Comparison of ENCODE assay signal across 8 mouse cellular contexts in genomic region chr12:89811815-89812549, GRCm38 (mm10).
DNase-seq lines count a peak whose midpoint lies in the region; ATAC-seq and TF ChIP-seq lines count a peak whose summit lies in the region.

No protein-coding gene starts in this region.

- no peak; the same call in 1 of the 2 replicates for TF ChIP-seq POLR2A in embryonic fibroblast, embryonic 13.5 days (IDR thresholded peaks at IDR 0.05; ENCODE audit: low read depth, low read length)

- H3K27me3 ChIP-seq in heart, embryonic 12.5 days (replicated peaks): 0 out of 2 replicates have a peak, but pooled peaks cover 10% of the 10 kb centered on the region
- H3K27me3 ChIP-seq in kidney, embryonic 15.5 days: peaks cover 28% of the 10 kb centered on the region
- peaks cover 32% of the 10 kb centered on the region for H3K27me3 ChIP-seq in limb, embryonic 13.5 days
- H3K27me3 ChIP-seq in midbrain, embryonic 13.5 days: peaks cover 21% of the 10 kb centered on the region
- H3K27me3 ChIP-seq in stomach, embryonic 15.5 days (replicated peaks): no peaks in the 10 kb centered on the region; the same call in 1 of the 2 replicates

- peak overlapping the region; percentile 99 for H3K4me2 ChIP-seq in heart, embryonic 12.5 days
- H3K4me2 ChIP-seq in kidney, embryonic 15.5 days: peak overlapping the region; percentile 91
- H3K4me2 ChIP-seq in limb, embryonic 13.5 days (replicated peaks): peak overlapping the region; percentile 89
- peak overlapping the region; percentile 90 for H3K4me2 ChIP-seq in midbrain, embryonic 13.5 days (replicated peaks)
- peak overlapping the region; percentile 95 for H3K4me2 ChIP-seq in stomach, embryonic 15.5 days

- WGBS in heart, embryonic 12.5 days: under 1% methylated on average over 36 of the region's 36 CpGs
- WGBS in kidney, embryonic 15.5 days: under 1% methylated on average over 36 of the region's 36 CpGs
- under 1% methylated on average over 35 of the region's 36 CpGs for WGBS in limb, embryonic 13.5 days
- under 1% methylated on average over 36 of the region's 36 CpGs for WGBS in midbrain, embryonic 13.5 days
- WGBS in stomach, embryonic 15.5 days: under 1% methylated on average over 36 of the region's 36 CpGs

- H3K4me3 ChIP-seq in embryonic fibroblast, embryonic 13.5 days (ENCODE audit: insufficient read depth, low read length): peak overlapping the region; percentile 63
- H3K4me3 ChIP-seq in heart, embryonic 12.5 days: peak overlapping the region; percentile 58
- H3K4me3 ChIP-seq in kidney, embryonic 15.5 days (replicated peaks): peak overlapping the region; percentile 50
- H3K4me3 ChIP-seq in limb, embryonic 13.5 days: peak overlapping the region; percentile 48
- H3K4me3 ChIP-seq in midbrain, embryonic 13.5 days (replicated peaks): peak overlapping the region; percentile 50
- peak overlapping the region; percentile 50 for H3K4me3 ChIP-seq in stomach, embryonic 15.5 days (replicated peaks)

- peak; percentile 93 for ATAC-seq in heart, embryonic 12.5 days (ENCODE audit: insufficient number of reproducible peaks, low FRiP score)
- ATAC-seq in kidney, embryonic 15.5 days (replicated peaks; ENCODE audit: low FRiP score): peak; percentile 99
- peak; percentile 98 for ATAC-seq in limb, embryonic 13.5 days (ENCODE audit: low FRiP score, low read depth)
- peak; percentile 97 for ATAC-seq in midbrain, embryonic 13.5 days
- peak; percentile 99 for ATAC-seq in stomach, embryonic 15.5 days (ENCODE audit: insufficient read depth, low FRiP score, low read depth)

- H3K9ac ChIP-seq in heart, embryonic 12.5 days: peak overlapping the region; percentile 55
- H3K9ac ChIP-seq in kidney, embryonic 15.5 days: peak overlapping the region; percentile 50
- peak overlapping the region; percentile 59 for H3K9ac ChIP-seq in limb, embryonic 13.5 days
- peak overlapping the region; percentile 68 for H3K9ac ChIP-seq in midbrain, embryonic 13.5 days (replicated peaks)
- H3K9ac ChIP-seq in stomach, embryonic 15.5 days: peak overlapping the region; percentile 16

- DNase-seq in c-Kit-positive CD71-positive TER-119-negative erythroid progenitor cells, embryonic 14.5 days (ENCODE audit: low read depth): peak; percentile 6
- DNase-seq in B cell, adult 2 months: no peak

- H3K36me3 ChIP-seq in heart, embryonic 12.5 days: no peaks in the 10 kb centered on the region
- H3K36me3 ChIP-seq in kidney, embryonic 15.5 days: no peaks in the 10 kb centered on the region
- no peaks in the 10 kb centered on the region for H3K36me3 ChIP-seq in limb, embryonic 13.5 days
- no peaks in the 10 kb centered on the region for H3K36me3 ChIP-seq in midbrain, embryonic 13.5 days
- no peaks in the 10 kb centered on the region for H3K36me3 ChIP-seq in stomach, embryonic 15.5 days

- no peaks in the 10 kb centered on the region for H3K4me1 ChIP-seq in embryonic fibroblast, embryonic 13.5 days (ENCODE audit: control insufficient read depth, insufficient read depth, low read length)
- H3K4me1 ChIP-seq in heart, embryonic 12.5 days (replicated peaks): peaks cover 10% of the 10 kb centered on the region
- H3K4me1 ChIP-seq in kidney, embryonic 15.5 days: peaks cover 19% of the 10 kb centered on the region
- H3K4me1 ChIP-seq in limb, embryonic 13.5 days: peaks cover 27% of the 10 kb centered on the region
- H3K4me1 ChIP-seq in midbrain, embryonic 13.5 days (replicated peaks): peaks cover 35% of the 10 kb centered on the region
- H3K4me1 ChIP-seq in stomach, embryonic 15.5 days: 0 out of 2 replicates have a peak, but pooled peaks cover 5% of the 10 kb centered on the region

- no peak overlapping the region for H3K27ac ChIP-seq in embryonic fibroblast, embryonic 13.5 days (ENCODE audit: insufficient read depth, low read length)
- peak overlapping the region; percentile 14; the same call in 1 of the 2 replicates for H3K27ac ChIP-seq in heart, embryonic 12.5 days (ENCODE audit: poor library complexity, severe bottlenecking)
- peak overlapping the region; percentile 73 for H3K27ac ChIP-seq in kidney, embryonic 15.5 days
- H3K27ac ChIP-seq in limb, embryonic 13.5 days: no peak overlapping the region
- peak overlapping the region; percentile 62 for H3K27ac ChIP-seq in midbrain, embryonic 13.5 days
- peak overlapping the region; percentile 59; the same call in 1 of the 2 replicates for H3K27ac ChIP-seq in stomach, embryonic 15.5 days

- TF ChIP-seq CTCF in embryonic fibroblast, embryonic 13.5 days (IDR thresholded peaks at IDR 0.05; ENCODE audit: borderline replicate concordance, insufficient read depth, low read length): no peak

- H3K9me3 ChIP-seq in heart, embryonic 12.5 days (replicated peaks): no peaks in the 10 kb centered on the region
- no peaks in the 10 kb centered on the region for H3K9me3 ChIP-seq in kidney, embryonic 15.5 days (replicated peaks)
- 0 out of 2 replicates have a peak, but pooled peaks cover 3% of the 10 kb centered on the region for H3K9me3 ChIP-seq in limb, embryonic 13.5 days
- H3K9me3 ChIP-seq in midbrain, embryonic 13.5 days: no peaks in the 10 kb centered on the region
- H3K9me3 ChIP-seq in stomach, embryonic 15.5 days: no peaks in the 10 kb centered on the region

Comparison
In these comparisons a context has a peak if more than half of its experiments do, and no peak if none do; other contexts are left out.
1. H3K27ac ChIP-seq: peak in heart, embryonic 12.5 days (single experiment), kidney, embryonic 15.5 days (single experiment), midbrain, embryonic 13.5 days (single experiment) and stomach, embryonic 15.5 days (single experiment); none in embryonic fibroblast, embryonic 13.5 days (single experiment) and limb, embryonic 13.5 days (single experiment).
2. H3K9ac ChIP-seq: peak in every context shown above with its lines; median percentile 68 in midbrain, embryonic 13.5 days; 59 in limb, embryonic 13.5 days; 55 in heart, embryonic 12.5 days; 50 in kidney, embryonic 15.5 days; 16 in stomach, embryonic 15.5 days.
3. Peak in every context shown above with its lines, with median percentiles within 50 percentile points of each other: H3K4me3 ChIP-seq, ATAC-seq and H3K4me2 ChIP-seq.